Mouse (Mus musculus): ENCODE results near the gene Gdf7.

- TF ChIP-seq GATA1 (IDR thresholded peaks at IDR 0.05; ENCODE audit: low read length), result no peak
- TF ChIP-seq TAL1 (IDR thresholded peaks at IDR 0.05; ENCODE audit: low read length), result no peak
Observed at GRCm38 (mm10) chr12:8324086-8324485, 22.3 kb upstream of the Gdf7 start.
